ENCODE assay signal across 8 mouse cellular contexts in the genomic region with DNA sequence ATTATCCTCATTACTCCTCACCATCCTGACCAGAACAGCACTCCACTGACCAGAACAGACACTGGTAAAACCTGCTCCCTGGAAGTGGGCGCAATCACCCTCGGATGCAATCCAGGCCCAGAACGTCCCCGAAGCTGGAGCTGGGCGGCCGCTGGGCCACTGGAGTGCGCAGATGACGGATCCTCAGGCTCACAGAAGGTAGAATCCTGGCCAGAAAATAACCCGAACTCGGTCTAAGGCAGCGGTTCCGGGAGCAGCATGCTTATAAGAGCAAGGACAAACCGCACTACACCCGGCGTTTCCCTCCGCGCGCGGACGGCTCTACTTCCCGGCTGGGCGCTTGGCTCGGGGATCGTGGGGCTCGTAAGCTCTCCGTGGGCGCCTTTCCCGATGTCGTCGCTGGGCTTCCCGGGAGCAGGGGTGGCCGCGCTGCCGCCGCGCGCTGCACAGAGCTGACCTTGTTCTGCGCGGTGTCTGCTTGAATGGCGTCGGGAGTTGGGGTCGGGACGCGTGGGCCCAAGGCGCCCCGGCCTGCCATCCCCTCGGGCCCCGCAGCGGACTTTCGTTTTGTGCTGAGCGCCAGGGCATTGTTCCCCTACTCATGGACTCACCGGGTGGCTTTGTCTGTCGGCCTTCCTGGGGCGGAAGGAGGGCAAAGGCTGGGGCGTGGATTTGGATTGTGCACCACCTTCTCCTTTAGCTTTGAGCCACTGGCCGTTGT.
DNase-seq lines count a peak whose midpoint lies in the region; ATAC-seq lines count a peak whose summit lies in the region.

No protein-coding gene starts in this region.

- H3K4me3 ChIP-seq in embryonic facial prominence, embryonic 10.5 days = peak overlapping the region; percentile 74
- H3K4me3 ChIP-seq in midbrain, embryonic 11.5 days (ENCODE audit: low read depth, low read length) = peak overlapping the region; percentile 63

- WGBS in embryonic facial prominence, embryonic 10.5 days = under 1% methylated on average over 56 of the region's 56 CpGs
- under 1% methylated on average over 56 of the region's 56 CpGs for WGBS in midbrain, embryonic 11.5 days

- peak; percentile 77 for ATAC-seq in granulocyte monocyte progenitor cell, adult 5-6 weeks (replicated peaks; ENCODE audit: poor library complexity, severe bottlenecking)
- ATAC-seq in midbrain, embryonic 11.5 days (ENCODE audit: low FRiP score) = peak; percentile 91

- peak overlapping the region; percentile 98 for H3K9ac ChIP-seq in midbrain, embryonic 11.5 days (ENCODE audit: low read length)

- DNase-seq in adrenal gland, adult 8-10 months = peak; percentile 74
- DNase-seq in embryonic facial prominence, embryonic 10.5 days (ENCODE audit: low spot score) = peak; percentile 85
- peak; percentile 78 for DNase-seq in kidney, adult 11 months
- DNase-seq in left cerebral cortex, postnatal 4 days = peak; percentile 88
- DNase-seq in midbrain, embryonic 11.5 days (ENCODE audit: low spot score, missing footprints) = peak; percentile 99
- DNase-seq in right cerebral cortex, postnatal 4 days = peak; percentile 83
- peak; percentile 77 for DNase-seq in yolk sac, embryonic 10.5 days (ENCODE audit: low spot score)

- H3K27ac ChIP-seq in embryonic facial prominence, embryonic 10.5 days (replicated peaks) = peak overlapping the region; percentile 96
- H3K27ac ChIP-seq in midbrain, embryonic 11.5 days (ENCODE audit: low read depth, low read length) = peak overlapping the region; percentile 79

- H3K4me2 ChIP-seq in midbrain, embryonic 11.5 days = peak overlapping the region; percentile 74

- peaks cover 24% of the 10 kb centered on the region for H3K4me1 ChIP-seq in embryonic facial prominence, embryonic 10.5 days
- H3K4me1 ChIP-seq in midbrain, embryonic 11.5 days (ENCODE audit: control insufficient read depth, insufficient read depth, low read length) = peaks cover 5% of the 10 kb centered on the region; the same call in 1 of the 2 replicates

- H3K36me3 ChIP-seq in embryonic facial prominence, embryonic 10.5 days (replicated peaks) = no peaks in the 10 kb centered on the region
- H3K36me3 ChIP-seq in midbrain, embryonic 11.5 days (ENCODE audit: control insufficient read depth, insufficient read depth, low read length) = no peaks in the 10 kb centered on the region

- peaks cover 14% of the 10 kb centered on the region; the same call in 1 of the 2 replicates for H3K27me3 ChIP-seq in embryonic facial prominence, embryonic 10.5 days (replicated peaks; ENCODE audit: low read depth, poor library complexity, severe bottlenecking)
- H3K27me3 ChIP-seq in midbrain, embryonic 11.5 days (ENCODE audit: control insufficient read depth, insufficient read depth, low read length) = no peaks in the 10 kb centered on the region

- H3K9me3 ChIP-seq in embryonic facial prominence, embryonic 10.5 days = no peaks in the 10 kb centered on the region
- H3K9me3 ChIP-seq in midbrain, embryonic 11.5 days (ENCODE audit: control insufficient read depth, low read length) = no peaks in the 10 kb centered on the region

- intact Hi-C loops in left cerebral cortex, postnatal 4 days (cut with DNase I) = no loop called here

Comparison
In these comparisons a context has a peak if more than half of its experiments do, and no peak if none do; other contexts are left out.
1. Peak in every context shown above with its lines: DNase-seq, ATAC-seq, H3K4me3 ChIP-seq and H3K27ac ChIP-seq.